Mouse (Mus musculus) small intestine, adult 2 months (tissue): Measurements from ENCODE around the gene Mfsd5.

Source experiments
- CTCF ChIP-seq: fragments of 200-500 bp; IDR thresholded peaks from 2 replicates; pipeline ENCODE4 v1.5.1; 2012; ENCODE audit warnings: low read depth, mild to moderate bottlenecking, control low read depth, inconsistent platforms, low read length, moderate library complexity, mixed read lengths; ENCODE audit not compliant: insufficient replicate concordance, insufficient read length; ENCODE audit errors: extremely low read depth
- POLR2A ChIP-seq: fragments of 200-500 bp; IDR thresholded peaks from 2 replicates; pipeline ENCODE4 v1.6.1; 2012; ENCODE audit warnings: low read depth, mild to moderate bottlenecking, control low read depth, inconsistent platforms, low read length, moderate library complexity

GRCm38 (mm10) chr15:102315292-102315691, 36.0 kb downstream of the Mfsd5 start:
- TF ChIP-seq CTCF (no peak), POLR2A (no peak)
